Mouse (Mus musculus) NIH3T3 (cell line): ENCODE measurements at regions not wholly inside any gene's neighbourhood (a gene's known extent, or its start where the extent isn't known, plus 50 kb on each side); places are given as distances from the start of the nearest gene placed in this dataset.

Source experiments
- DNase-seq: peaks from one replicate; pipeline ENCODE4 v3.0.0-alpha.2; 2012; ENCODE audit warnings: low read depth

GRCm38 (mm10) chr9:72218736-72219135, 55.9 kb upstream of the Zfp280d start:
- no peak for DNase-seq

- DNase-seq: no peak
Measured at GRCm38 (mm10) chr9:72219892-72220291, 54.8 kb upstream of the Zfp280d start.

- peak; percentile 19 for DNase-seq
Measured at GRCm38 (mm10) chr9:72221333-72221732, 53.3 kb upstream of the Zfp280d start.
